Comparison of ENCODE assay signal across 18 mouse cellular contexts in the genomic region with DNA sequence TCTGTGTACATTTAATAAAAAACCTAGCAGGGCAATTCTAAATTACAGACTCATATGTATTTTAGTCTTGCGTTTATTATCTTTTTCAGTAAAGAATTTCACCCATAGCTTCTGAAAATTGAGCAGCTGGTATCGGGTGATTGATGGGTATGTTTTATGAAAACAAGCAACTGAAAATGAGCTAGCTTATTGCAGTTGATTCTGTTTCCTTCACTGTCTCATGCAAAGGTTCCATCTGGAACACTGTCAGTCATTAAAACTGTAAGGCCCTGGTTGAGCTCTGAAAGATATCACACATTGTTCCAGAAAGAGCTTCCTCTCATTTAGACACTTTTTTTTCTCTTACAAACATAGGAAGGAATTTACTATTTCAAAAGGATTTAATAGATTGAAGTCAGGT.
A peak's percentile ranks its signal among the peaks of the same experiment; 100 is the strongest.
DNase-seq lines count a peak whose midpoint lies in the region; TF ChIP-seq lines count a peak whose summit lies in the region.
"Had no signal": no experiment of that assay in that cellular context is flagged by ENCODE, and none has a peak within 500 bp of the region (broad histone marks: within the 10 kb centered on the region; RNA-seq: fewer than 3 reads in every experiment).

No protein-coding gene starts in this region.

- TF ChIP-seq CTCF in brain, embryonic 14.5 days (IDR thresholded peaks at IDR 0.05; ENCODE audit: borderline replicate concordance, extremely low read depth, insufficient read depth, insufficient read length), result no peak
- no peak for TF ChIP-seq CTCF in cerebellum, adult 2 months (IDR thresholded peaks at IDR 0.05; ENCODE audit: borderline replicate concordance, insufficient read depth, low read depth, low read length)

- H3K4me3 ChIP-seq in cerebellum, adult 2 months (replicated peaks; ENCODE audit: insufficient read depth, low read depth, low read length), result no peak overlapping the region
- H3K4me3 ChIP-seq: embryonic facial prominence, embryonic 10.5 days; heart, adult 2 months; heart, embryonic 12.5 days; hindbrain, embryonic 10.5 days; intestine, embryonic 15.5 days had no signal

- H3K4me1 ChIP-seq in cerebellum, adult 2 months (ENCODE audit: control insufficient read depth, insufficient read depth, low read length), result no peaks in the 10 kb centered on the region
- H3K4me1 ChIP-seq: embryonic facial prominence, embryonic 10.5 days; heart, embryonic 12.5 days; hindbrain, embryonic 10.5 days; intestine, embryonic 15.5 days had no signal

- DNase-seq in layer of hippocampus, adult 11-12 months (ENCODE audit: low spot score), result peak; percentile 4
- DNase-seq in layer of hippocampus, adult 8-10 months (ENCODE audit: low spot score in 2 of 2), result no peak
- DNase-seq in brain, adult 2 months (ENCODE audit: low read depth, low spot score), result peak; percentile 24
- DNase-seq in brain, embryonic 14.5 days (ENCODE audit: low read depth), result peak; percentile 82
- DNase-seq in telencephalon, adult 2 months (ENCODE audit: low read depth, low spot score), result peak; percentile 13
- DNase-seq in cerebellum, adult 2 months, result no peak
- DNase-seq: adrenal gland, adult 2 months; adrenal gland, postnatal 25 days; cerebellum, adult 11-12 months; cerebellum, adult 9-11 months; cerebellum, postnatal 36 days; gastrocnemius, postnatal 14 days; heart, adult 2 months had no signal

- no peak overlapping the region for H3K27ac ChIP-seq in cerebellum, adult 2 months (ENCODE audit: insufficient read depth, low read length)
- H3K27ac ChIP-seq: embryonic facial prominence, embryonic 10.5 days; heart, adult 2 months; hindbrain, embryonic 10.5 days; hindbrain, embryonic 14.5 days; intestine, embryonic 15.5 days had no signal

- H3K27me3 ChIP-seq in cerebellum, adult 2 months (ENCODE audit: control insufficient read depth, insufficient read depth, low read length), result no peaks in the 10 kb centered on the region
- H3K27me3 ChIP-seq: heart, embryonic 12.5 days; intestine, embryonic 15.5 days had no signal

- WGBS in cerebellum, adult 2 months, result 98% methylated on average over 2 of the region's 2 CpGs

- no peak for TF ChIP-seq POLR2A in brain, embryonic 14.5 days (IDR thresholded peaks at IDR 0.05; ENCODE audit: borderline replicate concordance, extremely low read depth, insufficient read depth, insufficient read length, poor library complexity, severe bottlenecking)
- no peak for TF ChIP-seq POLR2A in cerebellum, adult 2 months (IDR thresholded peaks at IDR 0.05; ENCODE audit: borderline replicate concordance, insufficient read depth, low read length)

Comparison
In these comparisons a context has a peak if more than half of its experiments do, and no peak if none do; other contexts are left out.
1. DNase-seq: peak in layer of hippocampus, adult 11-12 months (single experiment), brain, adult 2 months (single experiment), brain, embryonic 14.5 days (single experiment) and telencephalon, adult 2 months (single experiment); none in layer of hippocampus, adult 8-10 months (0 of 2) and cerebellum, adult 2 months (0 of 2).